Mouse (Mus musculus): ENCODE measurements around the gene Gm3285. TPM values are rescaled to one million over a fixed set of nuclear protein-coding genes. Genes with fewer than 3 reads are reported as not detected.

The Gm3285 gene
- not detected in 2 replicates for polyA plus RNA-seq (2014; fragmentation: Nextera tagmentation; extraction: Ambion mirVana)

DNA sequence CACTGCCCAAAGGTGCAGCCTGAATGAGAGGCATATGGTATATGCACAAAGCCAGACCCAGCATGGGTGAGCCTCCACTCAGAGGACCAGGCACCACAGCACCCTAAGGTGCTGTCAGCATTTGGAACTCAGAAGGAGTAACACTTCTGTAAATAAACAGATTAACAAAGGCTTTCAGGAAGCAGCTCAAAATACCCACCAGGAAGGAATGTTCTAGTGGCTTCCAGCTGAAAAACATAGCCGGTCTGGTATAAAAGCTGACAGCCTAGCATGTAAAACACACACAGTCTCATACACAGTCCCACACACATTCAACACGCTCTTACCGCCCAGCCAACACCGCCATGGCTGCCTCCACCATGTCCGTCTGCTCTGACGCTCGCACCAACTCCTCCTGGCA, at the start of gene Gm3285:
Gene Gm3285 (plus strand): TSS at position 301 of the 400 bp plus-strand sequence.
- Histone ChIP-seq H3K9me3 (ENCODE audit: control insufficient read depth, low read length) (no peaks in the 10 kb centered on the region), H3K4me2 (ENCODE audit: low read depth, low read length, severe bottlenecking) (no peak within 1 kb of the TSS), H3K36me3 (ENCODE audit: control insufficient read depth, insufficient read depth, low read length) (no peaks in the 10 kb centered on the region), H3K4me3 (ENCODE audit: low read depth, low read length) (no peak within 1 kb of the TSS), H3K27ac (ENCODE audit: low read depth, low read length) (no peak within 1 kb of the TSS), H3K27me3 (ENCODE audit: control insufficient read depth, insufficient read depth, low read length) (no peaks in the 10 kb centered on the region), H3K9ac (ENCODE audit: low read length) (no peak within 1 kb of the TSS), H3K4me1 (replicated peaks; ENCODE audit: control insufficient read depth, insufficient read depth, low read length) (no peaks in the 10 kb centered on the region)
- no peak for DNase-seq (ENCODE audit: low spot score)
- 58% methylated on average over 7 of the region's 7 CpGs for WGBS
- ATAC-seq (replicated peaks; ENCODE audit: low FRiP score) = no peak

DNA sequence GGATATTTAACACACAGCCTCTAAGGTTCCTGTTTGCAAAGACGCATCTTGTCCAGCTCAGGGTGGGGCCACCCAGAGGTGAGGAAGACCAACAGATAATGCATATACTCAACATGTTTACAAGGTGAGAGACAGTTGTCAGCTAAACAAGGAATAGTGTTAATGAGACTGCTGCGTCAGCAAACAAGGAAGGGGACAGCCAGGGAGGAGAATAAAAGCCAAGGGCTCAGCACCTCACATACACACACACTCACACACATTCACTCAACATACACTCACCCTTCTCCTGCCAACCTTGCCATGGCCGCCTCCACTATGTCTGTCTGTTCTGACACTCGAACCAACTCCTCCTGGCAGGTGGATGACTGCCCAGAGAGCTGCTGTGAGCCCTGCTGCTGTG, 47.4 kb upstream of the Gm3285 start, which contains the start of gene Gm2696:
Gene Gm2696 (plus strand): TSS at position 301 of the 400 bp plus-strand sequence.
- no peaks in the 10 kb centered on the region for H3K9me3 ChIP-seq (ENCODE audit: control insufficient read depth, low read length)
- 61% methylated on average over 4 of the region's 4 CpGs for WGBS
- H3K4me1 ChIP-seq (replicated peaks; ENCODE audit: control insufficient read depth, insufficient read depth, low read length) = no peaks in the 10 kb centered on the region
- no peak within 1 kb of the TSS for H3K27ac ChIP-seq (ENCODE audit: low read depth, low read length)
- H3K9ac ChIP-seq (ENCODE audit: low read length) = no peak within 1 kb of the TSS
- no peaks in the 10 kb centered on the region for H3K36me3 ChIP-seq (ENCODE audit: control insufficient read depth, insufficient read depth, low read length)
- DNase-seq (ENCODE audit: low spot score) = no peak
- H3K27me3 ChIP-seq (ENCODE audit: control insufficient read depth, insufficient read depth, low read length) = no peaks in the 10 kb centered on the region
- H3K4me3 ChIP-seq (ENCODE audit: low read depth, low read length) = no peak within 1 kb of the TSS
- H3K4me2 ChIP-seq (ENCODE audit: low read depth, low read length, severe bottlenecking) = no peak within 1 kb of the TSS
- ATAC-seq (replicated peaks; ENCODE audit: low FRiP score) = no peak

DNA sequence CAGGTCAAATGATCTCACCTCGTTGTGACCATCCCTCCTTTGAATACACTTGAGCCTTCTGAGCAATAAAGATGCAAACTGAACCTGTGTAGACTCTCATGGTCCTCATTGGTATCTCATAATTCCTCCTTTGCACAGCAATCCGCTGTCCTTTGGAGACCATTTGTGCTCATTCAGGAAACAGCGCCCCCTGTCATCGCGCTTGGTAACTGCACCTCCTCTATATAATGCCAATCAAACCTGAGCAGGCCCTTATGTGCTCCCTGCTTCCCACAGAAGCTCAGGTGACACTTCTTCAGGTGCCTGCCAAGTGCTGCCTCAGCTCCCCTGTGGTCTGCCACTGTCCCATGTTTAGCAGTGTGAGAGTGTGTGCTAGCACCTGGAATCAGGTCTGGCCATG, 46.3 kb upstream of the Gm3285 start:
- Histone ChIP-seq H3K4me1 (replicated peaks; ENCODE audit: control insufficient read depth, insufficient read depth, low read length) (no peaks in the 10 kb centered on the region), H3K36me3 (ENCODE audit: control insufficient read depth, insufficient read depth, low read length) (no peaks in the 10 kb centered on the region), H3K27ac (ENCODE audit: low read depth, low read length) (no peak overlapping the region), H3K4me3 (ENCODE audit: low read depth, low read length) (no peak overlapping the region), H3K9me3 (ENCODE audit: control insufficient read depth, low read length) (no peaks in the 10 kb centered on the region), H3K9ac (ENCODE audit: low read length) (no peak overlapping the region), H3K4me2 (ENCODE audit: low read depth, low read length, severe bottlenecking) (no peak overlapping the region), H3K27me3 (ENCODE audit: control insufficient read depth, insufficient read depth, low read length) (no peaks in the 10 kb centered on the region)
- DNase-seq (ENCODE audit: low spot score) = peak; percentile 64
- ATAC-seq (replicated peaks; ENCODE audit: low FRiP score) = no peak
- 37% methylated on average over 5 of the region's 5 CpGs for WGBS

DNA sequence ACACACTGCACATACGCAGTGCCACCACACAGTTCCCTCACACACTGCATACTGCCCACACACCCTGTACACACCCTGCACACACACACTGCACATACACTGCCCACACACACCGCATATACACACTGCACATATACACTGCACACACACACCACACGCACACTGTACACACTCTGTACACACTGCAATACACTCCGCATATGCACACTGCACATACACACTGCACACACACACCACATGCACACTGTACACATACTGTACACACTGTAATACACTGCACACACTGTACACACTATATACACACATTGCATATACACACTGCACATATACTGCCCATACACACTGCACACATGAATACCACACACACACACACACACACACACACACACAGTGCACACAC, 43.3 kb upstream of the Gm3285 start:
- DNase-seq (ENCODE audit: low spot score) = no peak
- no peaks in the 10 kb centered on the region for H3K27me3 ChIP-seq (ENCODE audit: control insufficient read depth, insufficient read depth, low read length)
- WGBS = 93% methylated on average over 4 of the region's 4 CpGs
- no peak for ATAC-seq (replicated peaks; ENCODE audit: low FRiP score)
- H3K36me3 ChIP-seq (ENCODE audit: control insufficient read depth, insufficient read depth, low read length) = no peaks in the 10 kb centered on the region
- no peak overlapping the region for H3K4me3 ChIP-seq (ENCODE audit: low read depth, low read length)
- no peaks in the 10 kb centered on the region for H3K9me3 ChIP-seq (ENCODE audit: control insufficient read depth, low read length)
- no peaks in the 10 kb centered on the region for H3K4me1 ChIP-seq (replicated peaks; ENCODE audit: control insufficient read depth, insufficient read depth, low read length)
- no peak overlapping the region for H3K27ac ChIP-seq (ENCODE audit: low read depth, low read length)
- H3K9ac ChIP-seq (ENCODE audit: low read length) = no peak overlapping the region
- H3K4me2 ChIP-seq (ENCODE audit: low read depth, low read length, severe bottlenecking) = no peak overlapping the region

DNA sequence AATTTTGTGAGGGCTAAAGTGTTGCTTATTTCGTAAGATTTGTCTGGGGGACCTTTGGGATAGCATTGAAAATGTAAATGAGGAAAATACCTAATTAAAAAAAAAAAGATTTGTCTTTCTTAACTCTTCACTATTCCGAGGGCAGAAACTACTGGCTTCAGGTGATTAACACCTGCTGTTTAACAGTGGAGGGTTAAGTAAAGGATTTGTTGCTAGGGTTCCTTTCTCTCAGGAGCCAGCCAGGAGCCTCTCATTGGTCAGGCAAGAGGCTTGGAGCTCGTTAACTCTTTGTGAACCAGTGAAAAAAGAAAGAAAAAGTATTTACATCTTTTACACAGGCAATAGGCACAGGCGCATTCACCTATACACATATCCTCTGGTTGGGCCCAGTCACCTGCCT, 42.6 kb upstream of the Gm3285 start:
- Histone ChIP-seq H3K27ac (ENCODE audit: low read depth, low read length) (no peak overlapping the region), H3K27me3 (ENCODE audit: control insufficient read depth, insufficient read depth, low read length) (no peaks in the 10 kb centered on the region), H3K9ac (ENCODE audit: low read length) (no peak overlapping the region), H3K4me3 (ENCODE audit: low read depth, low read length) (no peak overlapping the region), H3K4me2 (ENCODE audit: low read depth, low read length, severe bottlenecking) (no peak overlapping the region), H3K4me1 (replicated peaks; ENCODE audit: control insufficient read depth, insufficient read depth, low read length) (no peaks in the 10 kb centered on the region), H3K9me3 (ENCODE audit: control insufficient read depth, low read length) (no peaks in the 10 kb centered on the region), H3K36me3 (ENCODE audit: control insufficient read depth, insufficient read depth, low read length) (no peaks in the 10 kb centered on the region)
- 18% methylated on average over 4 of the region's 4 CpGs for WGBS
- no peak for ATAC-seq (replicated peaks; ENCODE audit: low FRiP score)
- no peak for DNase-seq (ENCODE audit: low spot score)

DNA sequence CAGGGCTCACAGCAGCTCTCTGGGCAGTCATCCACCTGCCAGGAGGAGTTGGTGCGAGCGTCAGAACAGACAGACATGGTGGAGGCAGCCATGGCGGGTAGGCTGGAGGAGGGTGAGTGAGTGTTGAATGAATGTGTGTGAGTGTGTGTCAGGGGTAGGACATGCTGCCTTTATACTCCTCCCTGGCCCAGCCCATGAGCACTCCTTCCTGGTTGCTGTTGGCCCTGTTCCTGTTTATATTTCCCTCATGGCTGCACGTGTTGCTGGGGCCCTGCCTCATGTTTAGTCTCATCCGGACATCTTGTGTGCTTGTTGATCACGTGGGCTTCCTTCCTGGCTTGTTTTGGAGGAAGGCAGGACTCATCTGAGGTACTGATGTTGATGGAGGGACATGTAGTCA, 34.8 kb upstream of the Gm3285 start, which contains the start of gene Krtap10-4:
Gene Krtap10-4 (minus strand): TSS at position 145 of the 400 bp plus-strand sequence.
- Histone ChIP-seq H3K36me3 (ENCODE audit: control insufficient read depth, insufficient read depth, low read length) (no peaks in the 10 kb centered on the region), H3K9ac (ENCODE audit: low read length) (no peak within 1 kb of the TSS), H3K27me3 (ENCODE audit: control insufficient read depth, insufficient read depth, low read length) (no peaks in the 10 kb centered on the region), H3K4me1 (replicated peaks; ENCODE audit: control insufficient read depth, insufficient read depth, low read length) (no peaks in the 10 kb centered on the region), H3K4me3 (ENCODE audit: low read depth, low read length) (no peak within 1 kb of the TSS), H3K9me3 (ENCODE audit: control insufficient read depth, low read length) (no peaks in the 10 kb centered on the region), H3K27ac (ENCODE audit: low read depth, low read length) (no peak within 1 kb of the TSS), H3K4me2 (ENCODE audit: low read depth, low read length, severe bottlenecking) (no peak within 1 kb of the TSS)
- DNase-seq (ENCODE audit: low spot score) = no peak
- WGBS = 76% methylated on average over 6 of the region's 6 CpGs
- ATAC-seq (replicated peaks; ENCODE audit: low FRiP score) = no peak

DNA sequence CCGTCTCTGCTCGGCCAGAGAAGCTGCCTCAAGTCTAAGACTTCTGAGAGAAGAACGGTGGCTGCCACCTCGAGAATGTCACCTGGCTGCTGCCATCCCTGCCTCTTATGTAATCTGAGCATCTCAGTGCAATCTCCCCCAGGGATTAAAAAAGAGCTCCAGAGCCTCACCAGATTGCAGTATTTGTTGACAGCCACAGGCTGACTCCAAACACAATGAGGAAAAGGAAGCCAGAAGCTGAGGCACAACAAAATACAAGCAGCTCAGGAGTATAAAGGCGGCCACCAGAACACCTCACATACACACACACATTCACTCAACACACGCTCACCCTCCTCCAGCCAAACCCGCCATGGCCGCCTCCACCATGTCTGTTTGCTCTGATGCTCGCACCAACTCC, 26.1 kb upstream of the Gm3285 start, which contains the start of gene Krtap10-10:
Gene Krtap10-10 (plus strand): TSS at position 301 of the 400 bp plus-strand sequence.
- WGBS = 62% methylated on average over 7 of the region's 9 CpGs
- ATAC-seq (replicated peaks; ENCODE audit: low FRiP score) = no peak
- no peaks in the 10 kb centered on the region for H3K4me1 ChIP-seq (replicated peaks; ENCODE audit: control insufficient read depth, insufficient read depth, low read length)

DNA sequence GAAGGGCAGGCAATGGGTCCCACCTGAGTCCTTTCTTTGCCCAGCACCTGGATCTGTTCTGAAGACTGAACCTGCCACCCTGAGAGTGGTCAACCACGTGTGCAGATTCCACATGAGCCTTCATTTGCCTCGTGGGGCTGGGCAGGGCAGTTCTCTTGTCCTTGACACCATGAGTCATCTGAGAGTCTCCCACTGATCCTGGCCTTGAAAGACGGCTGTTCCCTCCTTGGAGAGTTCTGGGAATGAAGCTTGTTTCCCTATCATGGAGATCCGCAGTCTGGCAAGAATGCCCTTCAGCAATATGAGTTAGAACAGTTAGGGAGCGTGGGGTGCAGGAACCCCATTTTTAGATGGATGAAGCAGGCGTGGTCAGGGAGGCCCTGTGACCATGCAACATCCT, 22.8 kb upstream of the Gm3285 start:
- no peak overlapping the region for H3K4me3 ChIP-seq (ENCODE audit: low read depth, low read length)
- H3K36me3 ChIP-seq (ENCODE audit: control insufficient read depth, insufficient read depth, low read length) = no peaks in the 10 kb centered on the region
- WGBS = 74% methylated on average over 6 of the region's 6 CpGs
- DNase-seq (ENCODE audit: low spot score) (no peak), ATAC-seq (replicated peaks; ENCODE audit: low FRiP score) (no peak)
- H3K9me3 ChIP-seq (ENCODE audit: control insufficient read depth, low read length) = no peaks in the 10 kb centered on the region
- no peaks in the 10 kb centered on the region for H3K4me1 ChIP-seq (replicated peaks; ENCODE audit: control insufficient read depth, insufficient read depth, low read length)
- no peak overlapping the region for H3K9ac ChIP-seq (ENCODE audit: low read length)
- no peak overlapping the region for H3K27ac ChIP-seq (ENCODE audit: low read depth, low read length)
- H3K27me3 ChIP-seq (ENCODE audit: control insufficient read depth, insufficient read depth, low read length) = no peaks in the 10 kb centered on the region
- no peak overlapping the region for H3K4me2 ChIP-seq (ENCODE audit: low read depth, low read length, severe bottlenecking)

More for the DNA sequence above, 26.1 kb upstream of the Gm3285 start, which contains the start of gene Krtap10-10:
- Histone ChIP-seq H3K27ac (ENCODE audit: low read depth, low read length) (no peak within 1 kb of the TSS), H3K36me3 (ENCODE audit: control insufficient read depth, insufficient read depth, low read length) (no peaks in the 10 kb centered on the region), H3K4me2 (ENCODE audit: low read depth, low read length, severe bottlenecking) (no peak within 1 kb of the TSS), H3K9ac (ENCODE audit: low read length) (no peak within 1 kb of the TSS), H3K9me3 (ENCODE audit: control insufficient read depth, low read length) (no peaks in the 10 kb centered on the region), H3K4me3 (ENCODE audit: low read depth, low read length) (no peak within 1 kb of the TSS), H3K27me3 (ENCODE audit: control insufficient read depth, insufficient read depth, low read length) (no peaks in the 10 kb centered on the region)
- no peak for DNase-seq (ENCODE audit: low spot score)

DNA sequence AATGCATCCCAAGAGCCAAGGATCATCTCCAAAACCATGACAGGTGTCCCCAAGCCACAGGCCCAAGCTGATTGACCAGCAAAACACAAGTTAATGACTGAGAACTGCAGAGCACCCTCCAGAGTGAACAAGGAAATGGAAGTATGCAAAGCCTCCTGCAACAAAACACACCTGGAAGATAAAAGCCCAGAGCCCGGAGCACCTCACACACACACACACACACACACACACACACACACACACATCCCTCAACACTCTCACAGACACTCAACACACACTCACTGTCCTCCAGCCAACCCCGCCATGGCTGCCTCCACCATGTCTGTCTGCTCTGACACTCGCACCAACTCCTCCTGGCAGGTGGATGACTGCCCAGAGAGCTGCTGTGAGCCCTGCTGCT, 15.3 kb upstream of the Gm3285 start, which contains the start of gene Gm36176:
Gene Gm36176 (plus strand): TSS at position 301 of the 400 bp plus-strand sequence.
- WGBS = 100% methylated on average over 1 of the region's 3 CpGs
- Histone ChIP-seq H3K36me3 (ENCODE audit: control insufficient read depth, insufficient read depth, low read length) (no peaks in the 10 kb centered on the region), H3K9ac (ENCODE audit: low read length) (no peak within 1 kb of the TSS), H3K4me3 (ENCODE audit: low read depth, low read length) (no peak within 1 kb of the TSS), H3K4me1 (replicated peaks; ENCODE audit: control insufficient read depth, insufficient read depth, low read length) (no peaks in the 10 kb centered on the region), H3K27me3 (ENCODE audit: control insufficient read depth, insufficient read depth, low read length) (no peaks in the 10 kb centered on the region), H3K4me2 (ENCODE audit: low read depth, low read length, severe bottlenecking) (no peak within 1 kb of the TSS), H3K27ac (ENCODE audit: low read depth, low read length) (no peak within 1 kb of the TSS), H3K9me3 (ENCODE audit: control insufficient read depth, low read length) (no peaks in the 10 kb centered on the region; the same call in 1 of the 2 replicates)
- ATAC-seq (replicated peaks; ENCODE audit: low FRiP score) (no peak), DNase-seq (ENCODE audit: low spot score) (no peak)

All from forebrain, embryonic 11.5 days (tissue).